Mouse (Mus musculus): ENCODE measurements around the gene Lig4.

The Lig4 gene

DNA sequence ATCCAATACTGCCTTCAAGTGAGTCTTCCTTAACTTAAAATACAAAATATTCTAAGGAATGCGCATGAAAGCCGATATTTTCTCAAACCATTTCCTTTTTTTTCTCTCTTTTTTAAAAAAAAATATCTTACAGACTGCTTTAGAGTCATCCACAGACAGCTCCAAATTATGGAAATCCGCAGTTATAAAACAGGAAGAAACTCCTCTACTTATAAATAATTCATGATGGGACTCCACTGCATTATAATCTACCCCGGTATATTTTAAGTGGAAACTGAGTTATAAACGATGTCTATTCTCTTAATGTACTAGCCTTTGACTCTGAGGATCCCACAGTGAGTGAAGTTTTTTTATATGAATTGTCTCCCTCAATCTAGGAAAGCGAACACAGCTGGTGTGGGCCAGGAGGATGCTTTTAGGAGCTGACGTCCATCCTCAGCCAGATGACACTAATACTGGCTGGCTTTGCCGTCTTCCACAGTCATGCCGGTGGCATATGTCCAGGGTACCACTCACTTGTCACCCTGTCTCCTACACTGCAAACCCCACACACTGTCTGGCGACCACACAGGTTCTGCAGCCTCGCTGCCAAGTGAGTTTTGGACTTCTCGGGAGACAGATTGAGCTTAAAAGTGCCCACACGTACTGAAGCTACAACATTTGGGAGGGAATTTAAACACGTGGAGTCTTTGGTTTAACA, 47.6 kb downstream of the Lig4 start:
- no peak for DNase-seq (ENCODE audit: low spot score)

Measured in retina, embryonic 14.5 days (tissue).